In the genomic region with DNA sequence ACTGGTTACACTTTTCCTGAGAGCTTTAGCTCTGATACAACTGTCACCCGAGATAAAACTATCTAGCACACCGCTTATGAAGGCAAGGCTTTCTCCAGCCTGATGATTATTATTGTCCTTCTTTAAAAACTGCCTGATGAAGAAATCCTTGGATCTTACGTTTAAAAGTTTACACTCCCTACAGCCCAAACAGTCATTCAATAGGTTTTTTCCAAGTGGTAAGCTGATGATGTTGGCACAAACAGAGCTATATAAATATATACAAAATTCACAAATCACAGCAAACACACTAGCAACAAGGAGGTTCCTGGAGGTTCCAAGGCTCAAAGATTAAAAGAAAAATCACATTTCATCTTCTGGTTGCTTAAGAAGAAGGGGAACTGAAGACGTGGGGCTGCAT, we compare ENCODE assay signal across 9 mouse cellular contexts. TPM values are rescaled to one million over a fixed set of nuclear protein-coding genes. Genes with fewer than 3 reads are reported as not detected.
A peak's percentile ranks its signal among the peaks of the same experiment; 100 is the strongest.
DNase-seq lines count a peak whose midpoint lies in the region; ATAC-seq and TF ChIP-seq lines count a peak whose summit lies in the region.
"Had no signal": no experiment of that assay in that cellular context is flagged by ENCODE, and none has a peak within 500 bp of the region (broad histone marks: within the 10 kb centered on the region; RNA-seq: fewer than 3 reads in every experiment).

No protein-coding gene starts in this region.

- no peak for ATAC-seq in forebrain, embryonic 15.5 days (replicated peaks)
- ATAC-seq in intestine, embryonic 16.5 days: no peak
- ATAC-seq in neural tube, embryonic 14.5 days (ENCODE audit: low read depth): no peak

- WGBS in forebrain, embryonic 15.5 days: 39% methylated on average over 4 of the region's 4 CpGs
- WGBS in intestine, embryonic 16.5 days: 39% methylated on average over 4 of the region's 4 CpGs
- 39% methylated on average over 4 of the region's 4 CpGs for WGBS in neural tube, embryonic 14.5 days

- no peaks in the 10 kb centered on the region for H3K9me3 ChIP-seq in forebrain, embryonic 15.5 days
- H3K9me3 ChIP-seq in intestine, embryonic 16.5 days (ENCODE audit: control insufficient read depth, low read length): no peaks in the 10 kb centered on the region
- H3K9me3 ChIP-seq in neural tube, embryonic 14.5 days (ENCODE audit: control insufficient read depth, low read length): no peaks in the 10 kb centered on the region

- H3K27ac ChIP-seq in layer of hippocampus, adult 2 months: peak overlapping the region; percentile 91
- peak overlapping the region; percentile 81 for H3K27ac ChIP-seq in forebrain, embryonic 15.5 days (replicated peaks)
- H3K27ac ChIP-seq in intestine, embryonic 16.5 days (ENCODE audit: low read length): peak overlapping the region; percentile 15; the same call in 1 of the 2 replicates
- H3K27ac ChIP-seq in neural tube, embryonic 14.5 days (ENCODE audit: low read depth, low read length): peak overlapping the region; percentile 13; the same call in 1 of the 2 replicates

- peak overlapping the region; percentile 49 for H3K4me3 ChIP-seq in layer of hippocampus, adult 2 months
- H3K4me3 ChIP-seq in forebrain, embryonic 15.5 days: peak overlapping the region; percentile 26
- no peak overlapping the region for H3K4me3 ChIP-seq in intestine, embryonic 16.5 days (ENCODE audit: low read length)
- H3K4me3 ChIP-seq in neural tube, embryonic 14.5 days (ENCODE audit: low read depth, low read length): no peak overlapping the region

- peaks cover 82% of the 10 kb centered on the region for H3K4me1 ChIP-seq in forebrain, embryonic 15.5 days
- H3K4me1 ChIP-seq in intestine, embryonic 16.5 days (ENCODE audit: control insufficient read depth, insufficient read depth, low read length): peaks cover 5% of the 10 kb centered on the region; the same call in 1 of the 2 replicates
- peaks cover 46% of the 10 kb centered on the region for H3K4me1 ChIP-seq in neural tube, embryonic 14.5 days (ENCODE audit: control insufficient read depth, insufficient read depth, low read length)

- peak overlapping the region; percentile 70 for H3K4me2 ChIP-seq in forebrain, embryonic 15.5 days (replicated peaks)
- H3K4me2 ChIP-seq in intestine, embryonic 16.5 days (ENCODE audit: low read depth, low read length): peak overlapping the region; percentile 34; the same call in 1 of the 2 replicates
- H3K4me2 ChIP-seq in neural tube, embryonic 14.5 days (ENCODE audit: low read depth, low read length): peak overlapping the region; percentile 73

- no peaks in the 10 kb centered on the region for H3K36me3 ChIP-seq in forebrain, embryonic 15.5 days
- no peaks in the 10 kb centered on the region for H3K36me3 ChIP-seq in intestine, embryonic 16.5 days (ENCODE audit: control insufficient read depth, insufficient read depth, low read length)
- no peaks in the 10 kb centered on the region for H3K36me3 ChIP-seq in neural tube, embryonic 14.5 days (ENCODE audit: control insufficient read depth, insufficient read depth, low read length)

- TF ChIP-seq CTCF in layer of hippocampus, adult 2 months (conservative IDR thresholded peaks at IDR 0.05): no peak

- H3K9ac ChIP-seq in forebrain, embryonic 15.5 days (replicated peaks): peak overlapping the region; percentile 53
- no peak overlapping the region for H3K9ac ChIP-seq in intestine, embryonic 16.5 days (ENCODE audit: low read depth, low read length)
- H3K9ac ChIP-seq in neural tube, embryonic 14.5 days (replicated peaks; ENCODE audit: low read depth, low read length): 0 out of 2 replicates have a peak overlapping the region, but pooled peaks have one; percentile 21

- no peaks in the 10 kb centered on the region for H3K27me3 ChIP-seq in forebrain, embryonic 15.5 days
- peaks cover 4% of the 10 kb centered on the region for H3K27me3 ChIP-seq in intestine, embryonic 16.5 days (replicated peaks; ENCODE audit: control insufficient read depth, insufficient read depth, low read length)
- H3K27me3 ChIP-seq in neural tube, embryonic 14.5 days (ENCODE audit: control insufficient read depth, insufficient read depth, low read length): no peaks in the 10 kb centered on the region

- DNase-seq in layer of hippocampus, adult 2 months (ENCODE audit: low spot score in 2 of 2): no peak
- DNase-seq in layer of hippocampus, adult 18-20 months (ENCODE audit: low spot score in 2 of 2): no peak
- no peak for DNase-seq in gastrocnemius, postnatal 10 days
- no peak for DNase-seq in embryo, embryonic 11 days
- DNase-seq: lung, postnatal 10 days; thymus, postnatal 25 days had no signal

RNA-seq across cellular contexts. Expression of a gene that starts 13.1 kb away (rescaled TPM):
- total RNA-seq in layer of hippocampus, adult 2 months (2021): 100 to 1,000 TPM; 430 to 443 TPM
- 100 to 1,000 TPM; 381 to 385 TPM for total RNA-seq in layer of hippocampus, adult 18-20 months (2021)
- 106 and 119 TPM in 2 replicates for polyA plus RNA-seq in forebrain, embryonic 15.5 days (2015; fragmentation: Nextera tagmentation; extraction: Ambion mirVana)
- 26.9 and 30.9 TPM in 2 replicates for polyA plus RNA-seq in intestine, embryonic 16.5 days (2015; fragmentation: Nextera tagmentation; extraction: Ambion mirVana)
- 53.8 and 57.6 TPM in 2 replicates for polyA plus RNA-seq in neural tube, embryonic 14.5 days (2014; fragmentation: Nextera tagmentation; extraction: Ambion mirVana)
- total RNA-seq in gastrocnemius, postnatal 10 days (2021): 100 to 1,000 TPM in 1 of 2 experiments, 10 to 100 TPM in 1; 72.6 to 114 TPM

Comparison
In these comparisons a context has a peak if more than half of its experiments do, and no peak if none do; other contexts are left out.
1. H3K27ac ChIP-seq: peak in every context shown above with its lines; median percentile 91 in layer of hippocampus, adult 2 months; 81 in forebrain, embryonic 15.5 days; 15 in intestine, embryonic 16.5 days; 13 in neural tube, embryonic 14.5 days.
2. H3K4me3 ChIP-seq: peak in layer of hippocampus, adult 2 months (single experiment) and forebrain, embryonic 15.5 days (single experiment); none in intestine, embryonic 16.5 days (single experiment) and neural tube, embryonic 14.5 days (single experiment).
3. Peak in every context shown above with its lines, with median percentiles within 50 percentile points of each other: H3K4me2 ChIP-seq.